Mouse (Mus musculus): ENCODE measurements around the gene Trpc4ap.
"Not testable (repeated sequence)": the region's sequence is repeated elsewhere in the genome, so short reads cannot be mapped to it uniquely, and the experiment has no call there.

The Trpc4ap gene

DNA sequence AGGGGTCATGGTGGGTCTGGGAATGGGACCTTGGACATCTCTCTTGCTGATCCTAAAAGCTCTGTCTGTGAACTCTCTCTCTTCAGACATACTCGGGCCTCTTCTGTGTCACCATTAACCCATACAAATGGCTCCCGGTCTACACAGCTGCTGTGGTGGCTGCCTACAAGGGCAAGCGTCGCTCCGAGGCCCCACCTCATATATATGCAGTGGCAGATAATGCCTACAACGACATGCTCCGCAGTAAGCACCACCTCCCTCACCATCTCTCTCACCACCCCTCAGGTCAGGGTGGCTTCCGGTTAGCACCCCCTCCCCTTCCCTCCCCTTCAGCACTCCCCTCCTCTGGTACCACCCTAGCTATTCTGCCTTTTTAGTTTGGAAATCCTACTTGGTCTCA, 78.2 kb downstream of the Trpc4ap start:
- ATAC-seq (ENCODE audit: low TSS enrichment), result no peak

DNA sequence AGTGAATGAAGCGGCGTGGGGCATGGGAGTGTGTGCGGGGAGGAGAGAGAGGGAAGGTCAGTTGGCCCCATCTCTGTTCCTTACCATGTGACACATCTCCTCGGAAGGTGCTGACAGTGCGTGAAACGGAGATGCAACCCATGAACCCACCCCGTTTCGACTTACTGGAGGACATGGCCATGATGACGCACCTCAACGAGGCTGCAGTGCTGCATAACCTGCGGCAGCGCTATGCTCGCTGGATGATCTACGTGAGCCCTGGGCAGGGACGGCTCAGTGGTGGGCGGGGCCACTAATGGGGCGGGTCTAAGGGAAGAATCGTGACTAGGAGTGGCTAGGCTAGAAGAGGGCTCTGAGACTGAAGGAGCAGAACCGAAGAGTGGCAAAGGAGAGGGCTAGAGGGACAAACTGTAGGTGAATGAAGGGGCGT, 78.8 kb downstream of the Trpc4ap start:
- ATAC-seq (ENCODE audit: low TSS enrichment), result peak; percentile 89

DNA sequence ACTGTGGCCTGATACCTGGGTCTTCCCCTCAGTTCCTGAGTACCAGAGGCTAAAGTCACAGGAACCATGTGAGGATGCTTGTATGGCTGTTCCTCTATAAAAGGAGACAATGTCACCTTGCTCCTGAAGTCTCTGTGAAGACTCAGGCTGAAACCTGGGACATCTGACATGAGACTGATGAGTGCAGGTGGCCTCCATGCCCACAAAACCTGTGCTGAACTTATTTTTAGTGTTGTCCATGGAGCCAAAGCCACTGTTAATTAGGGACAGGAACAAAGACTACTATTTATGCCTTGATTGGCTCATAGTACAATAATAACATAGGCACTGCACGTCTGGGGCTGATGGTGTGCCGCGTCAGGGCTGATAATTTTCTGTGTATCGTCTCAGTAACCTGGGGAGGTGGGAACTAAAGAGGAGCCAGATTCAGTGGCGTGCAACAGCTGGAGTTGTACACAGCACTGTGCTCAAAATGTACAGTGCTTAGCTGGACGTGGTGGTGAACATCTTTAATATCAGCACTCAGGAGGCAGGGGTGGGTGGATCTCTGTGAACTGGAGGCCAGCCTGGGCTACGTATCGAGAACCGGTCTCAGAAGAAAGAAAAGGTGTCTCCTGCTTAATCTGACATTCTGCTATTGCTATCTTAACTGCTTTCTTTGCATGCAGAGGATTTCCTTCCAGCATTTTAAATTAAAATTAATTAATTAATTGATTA, 80.2 kb downstream of the Trpc4ap start:
- ATAC-seq (ENCODE audit: low TSS enrichment), result no peak

DNA sequence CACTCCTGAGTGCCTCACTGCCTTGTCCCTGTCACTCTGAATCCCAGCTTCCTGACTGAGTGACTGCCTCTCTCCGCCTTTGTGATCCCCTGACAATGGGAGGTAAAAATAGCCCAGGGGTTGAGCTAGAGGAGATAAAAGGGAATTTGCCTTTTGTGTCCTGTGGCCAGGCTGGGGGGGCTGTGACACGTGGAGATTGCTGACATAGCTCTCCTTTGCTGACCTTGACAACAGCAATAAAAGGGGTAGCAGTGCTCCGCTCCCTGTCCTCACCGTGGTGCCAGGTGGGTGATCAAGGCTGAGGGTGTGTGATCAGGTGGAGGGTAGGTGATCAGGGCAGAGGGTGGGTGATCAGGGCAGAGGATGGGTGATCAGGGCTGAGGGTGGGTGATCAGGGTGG, 81.2 kb downstream of the Trpc4ap start, which contains the start of gene Myh7b:
TSS of gene Myh7b (plus strand) at position 235 of the 400 bp plus-strand sequence.
- ATAC-seq (ENCODE audit: low TSS enrichment), result no peak

DNA sequence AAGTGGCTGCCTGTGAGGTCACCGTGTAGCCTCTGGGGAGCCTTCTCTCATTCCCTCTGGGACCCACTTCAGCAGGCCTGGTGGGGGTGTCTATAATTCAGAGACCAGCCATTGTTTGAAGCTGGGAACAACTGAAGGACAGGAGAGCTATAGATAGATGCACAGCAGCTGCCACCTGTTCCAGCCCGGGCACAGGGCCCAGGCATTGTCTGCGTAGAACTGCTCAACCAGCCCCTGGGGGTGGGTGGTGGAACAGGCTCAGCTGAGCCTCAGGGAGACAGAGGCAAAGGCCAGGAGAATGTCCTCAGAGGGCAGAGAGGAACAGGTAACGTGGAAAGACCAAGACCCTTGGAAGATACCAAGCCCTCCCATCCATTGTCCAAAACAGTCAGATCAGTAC, 85.8 kb downstream of the Trpc4ap start:
- peak; percentile 62 for ATAC-seq (ENCODE audit: low TSS enrichment)

DNA sequence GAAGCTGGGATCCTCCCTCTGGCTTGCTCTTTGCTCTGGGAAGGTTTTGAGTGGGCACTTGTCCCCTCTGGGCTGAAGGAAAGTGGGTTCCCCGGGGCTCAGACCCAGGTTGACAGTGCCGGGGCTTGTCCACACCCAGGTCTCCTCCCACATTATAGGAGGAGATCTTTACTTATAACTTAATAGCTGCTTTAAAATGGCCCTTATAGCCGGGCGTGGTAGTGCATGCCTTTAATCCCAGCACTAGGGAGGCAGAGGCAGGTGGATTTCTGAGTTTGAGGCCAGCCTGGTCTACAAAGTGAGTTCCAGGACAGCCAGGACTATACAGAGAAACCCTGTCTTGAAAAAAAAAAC, 87.0 kb downstream of the Trpc4ap start:
- ATAC-seq (ENCODE audit: low TSS enrichment), result not testable (repeated sequence)

DNA sequence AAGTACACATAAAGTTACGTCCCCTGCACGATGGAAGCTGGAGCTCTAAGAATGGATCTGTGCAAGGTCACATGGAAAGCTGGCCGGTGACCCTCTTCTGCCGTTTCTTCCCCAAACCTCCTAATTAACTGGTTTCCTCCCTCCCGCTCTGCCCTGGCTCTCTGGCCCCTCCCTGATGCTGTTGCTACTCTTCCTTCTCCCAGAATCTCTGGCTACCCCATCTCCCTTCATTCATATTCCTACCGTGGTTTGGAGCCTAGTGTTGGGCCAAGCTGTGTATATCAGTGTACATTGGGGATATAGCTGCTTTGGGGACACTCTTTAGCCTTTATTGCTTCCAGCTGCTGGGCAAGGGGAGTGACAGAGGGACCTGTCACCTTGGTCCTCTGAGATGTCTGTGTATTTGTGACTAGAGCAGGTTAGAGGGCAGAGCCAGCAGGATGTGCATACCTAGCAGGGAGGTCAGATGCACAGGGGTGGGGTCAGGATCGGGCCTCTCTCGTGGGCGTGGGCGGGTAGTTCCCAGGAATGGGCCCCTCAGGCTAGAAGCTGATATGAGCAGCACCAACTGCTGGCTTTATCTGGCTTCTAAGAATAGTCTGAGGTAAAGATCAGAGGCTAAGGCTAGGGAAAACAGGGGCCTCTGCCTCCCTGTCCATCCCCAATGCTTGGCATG, 87.5 kb downstream of the Trpc4ap start:
- no peak for ATAC-seq (ENCODE audit: low TSS enrichment)

DNA sequence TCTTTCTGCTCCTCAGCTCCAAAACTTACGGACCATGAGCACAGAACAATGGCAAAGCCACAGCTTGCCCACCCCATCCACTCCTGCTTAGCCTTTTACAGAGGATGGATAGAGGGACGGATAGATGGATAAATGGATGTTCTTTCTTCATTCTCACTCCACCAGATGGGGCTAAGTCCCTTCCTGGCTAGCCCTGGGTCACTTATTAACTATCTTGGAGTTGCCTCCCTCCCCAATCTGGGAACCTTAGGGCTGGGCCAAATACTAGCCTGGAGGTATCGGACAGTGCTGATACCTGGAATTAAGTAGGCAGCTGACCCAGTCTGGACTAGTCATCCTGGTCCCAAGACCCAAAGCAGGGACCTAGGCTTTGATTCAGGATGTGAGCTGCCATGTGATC, 88.5 kb downstream of the Trpc4ap start:
- no peak for ATAC-seq (ENCODE audit: low TSS enrichment)

DNA sequence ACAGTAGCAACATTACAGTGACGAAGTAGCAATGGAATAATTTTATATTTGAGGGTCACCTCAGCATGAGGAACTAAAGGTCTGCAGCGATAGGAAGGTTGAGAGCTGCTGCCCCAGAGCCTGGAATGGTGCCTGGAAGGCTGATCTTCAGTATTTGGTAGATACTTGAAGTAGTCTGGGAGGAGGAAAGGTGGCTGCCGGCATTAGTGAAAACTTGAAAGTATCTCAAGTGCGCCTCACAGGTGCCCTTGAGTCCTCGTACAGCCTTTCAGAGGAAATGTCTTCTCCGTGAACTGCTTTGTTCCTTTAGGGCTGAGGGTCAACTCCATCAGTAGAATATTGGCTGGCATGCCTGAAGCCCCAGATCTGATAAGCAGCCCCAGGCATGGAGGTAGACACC, 96.7 kb downstream of the Trpc4ap start:
- ATAC-seq (ENCODE audit: low TSS enrichment), result no peak

DNA sequence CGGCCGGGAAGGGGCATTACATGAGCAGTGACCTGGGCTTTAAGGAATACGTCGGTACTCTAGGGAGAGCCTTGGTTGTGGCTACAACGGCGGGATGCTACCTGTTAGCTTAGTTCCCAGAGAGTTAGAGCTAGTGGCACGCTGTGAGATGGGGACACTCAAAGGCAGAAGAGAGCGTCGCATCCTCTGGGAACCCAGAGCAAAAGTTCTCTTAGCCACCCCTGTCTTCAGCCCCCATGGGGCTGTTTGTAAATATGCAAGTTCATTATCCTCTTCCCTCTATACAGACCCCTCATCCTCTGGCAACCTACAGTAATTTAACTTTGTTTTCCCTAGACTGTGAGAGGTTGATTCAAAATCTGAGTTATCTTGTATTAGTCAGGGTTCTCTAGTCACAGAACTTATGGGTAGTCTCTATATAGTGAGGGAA, 99.3 kb downstream of the Trpc4ap start:
- ATAC-seq (ENCODE audit: low TSS enrichment), result no peak

DNA sequence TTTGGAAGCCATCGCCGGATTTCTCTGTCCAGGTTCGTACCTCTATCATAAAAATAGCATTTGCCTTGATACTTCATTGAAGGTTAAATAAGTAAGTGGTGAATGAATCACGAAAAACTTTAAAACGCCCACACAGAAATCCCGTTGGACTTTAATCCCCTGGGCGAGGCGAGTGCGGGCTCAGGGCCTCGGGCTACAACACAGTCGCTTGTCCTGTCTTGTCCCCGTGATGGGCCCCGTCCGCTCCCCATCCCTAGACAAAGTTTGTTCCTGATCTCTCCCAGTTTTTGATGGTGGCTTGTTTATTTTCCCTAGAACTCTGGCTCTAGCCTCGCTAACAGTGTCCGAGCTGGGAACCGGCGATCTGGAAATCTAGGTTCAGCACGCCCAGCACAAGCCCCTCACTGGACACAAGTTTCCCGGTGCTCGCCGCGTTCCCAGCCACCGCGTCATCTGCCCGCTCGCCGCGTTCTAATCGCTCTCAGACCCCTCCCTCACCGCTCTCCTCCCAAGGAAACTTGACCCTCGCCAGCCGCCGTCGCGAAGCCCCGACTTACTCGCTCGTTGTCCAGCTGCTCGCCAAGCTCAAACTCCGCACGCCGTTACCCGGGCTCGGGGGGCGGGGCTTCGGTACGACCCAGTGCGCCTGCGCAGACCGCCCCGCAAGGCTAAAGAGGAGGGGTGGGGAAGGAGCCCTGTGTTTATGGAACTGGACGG, 99.9 kb downstream of the Trpc4ap start, which contains the start of gene Gss:
TSS of gene Gss (minus strand) at position 674 of the 717 bp plus-strand sequence.
- peak; percentile 81 for ATAC-seq (ENCODE audit: low TSS enrichment)

DNA sequence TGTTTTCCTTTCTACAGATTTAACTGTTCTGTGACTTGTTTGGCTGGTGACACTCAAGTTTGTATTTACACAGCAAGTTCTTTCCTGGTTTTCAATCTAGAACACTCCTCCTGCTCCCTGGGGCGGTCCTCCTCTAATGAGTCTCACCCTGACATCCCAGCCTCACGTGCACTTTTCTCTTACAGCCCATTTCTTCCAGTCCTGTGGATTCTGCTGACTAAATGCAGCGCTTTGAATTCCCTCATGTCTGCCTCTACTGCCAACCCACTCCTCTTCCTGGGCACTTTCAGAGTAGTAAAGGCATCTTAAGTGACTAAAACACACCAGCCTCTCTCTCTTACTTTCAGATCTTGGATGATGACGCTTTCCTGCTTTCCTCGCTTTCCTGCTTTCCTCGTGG, 100.5 kb downstream of the Trpc4ap start:
- ATAC-seq (ENCODE audit: low TSS enrichment), result no peak

DNA sequence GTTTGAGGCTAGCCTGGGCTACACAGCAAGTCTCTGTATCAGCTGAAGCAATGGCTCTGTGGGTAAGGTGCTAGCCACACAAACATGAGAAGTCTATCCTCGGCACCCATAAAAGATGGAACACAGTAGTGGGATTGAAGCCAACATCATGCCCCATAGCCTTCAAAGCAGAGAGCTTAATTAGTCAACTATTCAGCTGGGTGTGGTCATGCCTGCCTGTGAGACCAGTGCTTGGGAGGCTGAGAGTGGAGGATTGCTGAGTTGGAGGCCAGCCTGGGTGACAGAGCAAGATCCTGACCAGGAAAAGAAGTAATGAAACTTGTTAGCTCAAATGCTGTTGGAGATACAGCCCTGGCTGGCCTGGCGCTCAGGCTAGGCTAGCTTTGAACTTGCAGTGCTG, 101.3 kb downstream of the Trpc4ap start:
- ATAC-seq (ENCODE audit: low TSS enrichment), result no peak

DNA sequence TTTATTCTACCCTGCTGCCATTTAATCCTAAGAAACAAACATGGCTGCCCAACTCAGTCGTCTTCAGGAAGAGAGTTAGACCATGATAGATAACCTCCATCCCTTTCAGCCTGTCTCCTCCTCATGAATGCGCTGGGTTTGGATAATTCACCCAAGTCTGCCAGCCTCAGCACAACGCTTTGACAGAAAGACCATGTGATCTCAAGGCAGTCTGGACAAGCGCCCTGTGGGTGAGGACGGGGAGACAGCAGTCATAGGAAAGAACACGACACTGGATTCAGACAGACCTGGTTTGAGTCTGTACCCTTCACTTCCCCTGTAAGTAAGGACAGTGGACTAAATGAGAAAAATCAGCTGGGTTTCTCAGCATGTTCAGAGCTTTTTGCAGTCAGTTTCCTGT, 102.7 kb downstream of the Trpc4ap start:
- no peak for ATAC-seq (ENCODE audit: low TSS enrichment)

DNA sequence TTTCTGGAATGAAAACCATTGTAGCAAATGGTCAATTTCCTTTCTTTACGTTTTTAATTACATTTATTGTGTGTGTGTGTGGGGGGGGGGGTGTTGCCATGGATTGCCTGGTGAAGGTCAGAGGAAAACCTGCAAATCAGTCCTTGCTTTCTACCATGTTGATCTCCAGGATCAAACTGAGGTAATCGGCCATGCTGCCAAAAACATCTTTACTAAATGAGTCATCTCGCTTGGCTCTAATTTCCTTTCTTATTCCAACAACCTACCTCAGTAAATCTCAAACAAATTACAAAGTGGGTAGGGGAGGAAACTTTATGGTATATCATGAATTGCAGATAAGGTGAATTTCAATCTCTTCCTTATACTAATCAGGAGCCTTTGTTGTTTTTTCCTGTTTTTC, 104.0 kb downstream of the Trpc4ap start:
- ATAC-seq (ENCODE audit: low TSS enrichment), result no peak

DNA sequence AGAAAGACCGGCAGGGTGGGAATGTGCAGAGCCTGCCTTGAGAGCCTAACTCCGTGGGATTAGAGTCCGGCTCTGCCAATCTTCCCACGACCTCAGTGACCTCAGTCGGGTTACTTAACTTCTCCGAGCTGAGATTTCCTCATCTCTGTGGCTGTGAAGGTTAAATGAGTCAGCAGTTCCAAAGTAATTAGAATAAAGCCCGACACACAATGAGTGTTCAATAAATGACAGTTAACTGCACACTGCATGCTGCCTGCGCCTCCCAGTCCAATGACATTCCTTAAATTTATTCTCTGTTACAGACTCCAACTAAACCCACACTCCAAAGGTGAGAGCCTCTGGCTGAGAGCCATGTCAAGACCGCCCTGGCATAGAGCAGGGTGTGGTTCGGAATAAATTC, 106.7 kb downstream of the Trpc4ap start:
- no peak for ATAC-seq (ENCODE audit: low TSS enrichment)

DNA sequence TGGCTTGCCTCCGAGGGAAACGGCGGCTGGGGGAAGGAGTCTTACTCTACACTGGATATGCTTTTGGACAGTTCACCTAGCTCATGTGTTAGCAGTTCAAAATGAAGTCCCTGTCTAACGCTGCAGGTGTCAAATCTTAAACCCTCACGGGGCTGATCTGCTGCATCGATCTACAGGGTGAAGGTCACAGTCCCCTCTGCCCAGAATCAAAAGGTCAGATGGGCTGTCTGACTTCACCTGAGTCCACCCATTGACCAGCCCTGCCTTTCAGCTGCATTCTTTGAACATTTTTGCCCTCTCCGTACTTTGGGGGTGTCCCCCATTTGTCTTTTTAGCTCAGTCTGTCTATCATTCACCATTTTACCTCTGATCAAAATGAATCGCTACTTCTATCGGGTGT, 107.1 kb downstream of the Trpc4ap start:
- ATAC-seq (ENCODE audit: low TSS enrichment), result no peak
